Mouse (Mus musculus): ENCODE measurements around the gene Btbd35f15.
"Not testable (repeated sequence)": the region's sequence is repeated elsewhere in the genome, so short reads cannot be mapped to it uniquely, and the experiment has no call there.

Btbd35f15 gene

DNA sequence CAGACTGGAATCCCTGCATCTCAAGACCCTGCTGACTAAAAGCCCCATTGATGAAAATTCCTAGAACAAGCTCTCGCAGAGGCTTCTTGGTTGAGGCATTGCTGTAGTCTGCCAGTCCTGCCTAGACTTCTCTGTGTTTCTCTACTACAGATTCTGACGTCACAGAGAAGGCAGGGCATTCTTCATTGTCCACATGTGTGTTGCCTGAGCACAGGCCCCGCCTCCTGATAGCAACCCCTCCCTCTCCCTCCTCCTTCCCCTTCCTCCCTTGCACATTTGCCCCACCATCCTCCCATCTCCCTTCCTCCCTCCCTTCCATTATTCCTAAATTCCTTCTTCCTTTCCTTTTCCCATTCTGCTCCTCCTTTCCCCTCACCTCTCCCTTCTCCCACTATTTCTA lies at the start of gene Btbd35f15:
TSS of gene Btbd35f15 (minus strand) at position 101 of the 400 bp plus-strand sequence.
- DNase-seq (ENCODE audit: low spot score in 2 of 2) = not testable (repeated sequence)

All from heart, adult 9 months (tissue).